Mouse (Mus musculus) heart, adult 18-20 months (tissue): ENCODE data around the gene Tut4. TPM values are rescaled to one million over a fixed set of nuclear protein-coding genes. Genes with fewer than 3 reads are reported as not detected.
A peak's percentile ranks its signal among the peaks of the same experiment; 100 is the strongest.

Experiments
- DNase-seq, 2 experiments: peaks; one replicate each; pipeline ENCODE4 v3.0.0; 2021 to 2022; ENCODE audit warnings: mixed read lengths in 1 of 2
- long read RNA-seq, 2 experiments: library from polyadenylated mRNA; stranded (forward); transcript quantifications; one replicate each; pipeline ENCODE4 v2.0.0; 2021
- total RNA-seq, 2 experiments: library from RNA; stranded (reverse); gene quantifications; 2 replicates each; pipeline ENCODE4 v1.2.3; 2021

Gene Tut4
- 10 to 100 TPM; 18.9 to 23.3 TPM for total RNA-seq
- long read RNA-seq, experiment 1 = 0 reads
- long read RNA-seq, experiment 2 = 0 reads

DNA sequence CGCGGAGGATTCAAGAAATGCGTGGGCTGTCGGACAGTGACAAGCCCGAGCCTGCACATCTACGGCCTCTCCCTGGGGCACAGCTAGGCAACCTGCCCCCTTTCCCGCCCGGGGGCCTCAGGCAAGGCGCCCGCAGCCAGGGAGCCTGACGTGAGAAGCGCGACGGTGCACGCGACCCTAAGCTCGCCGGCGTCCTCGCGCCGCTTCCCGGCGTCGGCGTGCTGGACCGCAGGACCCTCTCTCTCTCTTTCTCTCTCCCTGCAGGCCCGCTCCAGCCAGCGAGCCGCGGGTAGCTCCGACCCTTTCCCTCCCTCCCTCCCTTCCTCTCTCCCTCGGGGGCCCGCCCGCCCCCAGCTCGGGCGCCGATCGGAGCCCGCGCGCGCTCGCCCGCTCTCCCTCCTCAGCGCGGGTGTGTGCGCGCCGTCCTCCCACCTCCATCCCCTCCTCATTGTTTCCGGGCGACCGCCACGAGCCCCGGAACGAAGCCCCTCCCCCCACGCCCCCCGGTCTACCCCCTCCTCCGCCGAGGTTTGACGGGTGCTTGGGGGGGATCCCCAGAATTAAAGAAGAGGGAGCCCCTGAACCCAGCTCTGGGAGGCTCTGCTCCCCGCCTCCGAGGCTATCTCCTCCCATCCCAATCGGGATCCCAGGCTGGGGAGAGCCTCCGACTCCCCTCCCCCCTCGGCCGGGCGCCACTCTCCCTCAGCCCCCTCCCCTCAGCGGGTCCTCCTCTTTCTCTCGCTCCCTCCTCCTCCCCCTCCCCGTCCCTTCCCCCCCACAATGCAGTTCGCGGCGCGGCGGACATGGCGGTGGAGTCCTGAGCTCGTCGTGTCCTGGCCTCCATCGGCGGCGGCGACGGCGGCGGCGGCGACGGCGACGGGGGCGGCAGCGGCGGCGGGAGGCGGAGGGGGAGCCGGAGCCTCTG lies at the start of gene Tut4:
Gene Tut4 (plus strand): TSS at position 196 of the 925 bp plus-strand sequence.
- peak; percentile 86 to 89 for DNase-seq

DNA sequence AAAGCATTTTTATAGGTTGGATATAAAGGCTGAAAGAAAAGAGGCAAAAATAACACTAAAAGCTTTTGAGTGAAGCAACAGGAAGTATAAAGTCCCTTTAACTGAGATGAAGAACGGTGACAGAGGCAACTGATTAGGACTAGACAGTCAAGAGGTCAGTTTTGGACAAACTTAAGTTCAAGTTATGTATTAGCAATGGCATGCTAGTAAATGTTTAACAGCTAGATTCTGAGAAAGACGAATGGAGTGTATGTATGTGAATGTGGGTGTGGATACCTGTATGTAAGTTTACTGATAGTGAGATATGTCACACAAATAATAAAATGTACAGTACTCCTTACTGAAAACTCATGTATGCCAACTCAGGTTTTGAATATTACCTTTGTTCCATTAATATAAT lies 34.6 kb upstream of the Tut4 start:
- no peak for DNase-seq

GRCm38 (mm10) chr4:108427719-108428340 lies 31.4 kb upstream of the Tut4 start:
- DNase-seq = no peak

DNA sequence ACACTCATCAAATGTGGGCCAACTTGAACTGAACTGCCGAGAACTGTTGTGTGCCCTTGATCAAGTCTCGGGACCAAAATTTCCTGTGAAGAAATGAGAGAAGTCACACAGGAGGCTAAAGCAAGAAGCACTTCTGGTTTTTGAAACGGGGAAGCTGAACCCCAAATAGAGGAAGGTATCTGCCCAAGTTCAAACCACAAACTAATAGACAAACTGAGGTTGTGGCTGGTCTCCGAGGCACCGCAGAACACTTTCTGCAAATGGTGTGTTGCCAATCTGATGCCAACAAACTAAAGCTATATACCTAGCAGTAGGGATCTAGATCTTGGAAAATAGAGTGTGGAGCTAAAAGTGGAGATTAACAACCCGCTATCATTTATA lies 30.9 kb upstream of the Tut4 start:
- DNase-seq = peak in 1 of 2 experiments; percentile 7

GRCm38 (mm10) chr4:108430656-108431560 lies 28.3 kb upstream of the Tut4 start:
- no peak for DNase-seq

DNA sequence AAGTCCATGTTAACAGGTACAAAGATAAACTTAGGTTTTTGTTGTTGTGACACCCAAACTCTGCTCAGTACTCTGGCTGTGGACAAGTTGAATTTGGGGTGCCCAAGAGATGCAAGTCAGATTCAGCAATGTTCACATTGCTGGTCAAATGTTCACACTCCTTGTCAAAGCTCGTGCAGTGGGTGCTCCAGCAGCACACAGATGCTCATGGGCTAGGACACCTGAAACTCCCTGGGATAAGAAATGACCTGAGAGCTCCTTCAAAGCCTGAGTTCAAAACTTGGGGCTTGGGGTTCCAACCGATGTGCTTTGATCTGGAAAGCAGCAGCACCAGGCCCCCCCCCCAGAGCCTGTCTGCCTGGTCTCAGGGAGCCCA lies 27.7 kb upstream of the Tut4 start:
- DNase-seq = no peak

DNA sequence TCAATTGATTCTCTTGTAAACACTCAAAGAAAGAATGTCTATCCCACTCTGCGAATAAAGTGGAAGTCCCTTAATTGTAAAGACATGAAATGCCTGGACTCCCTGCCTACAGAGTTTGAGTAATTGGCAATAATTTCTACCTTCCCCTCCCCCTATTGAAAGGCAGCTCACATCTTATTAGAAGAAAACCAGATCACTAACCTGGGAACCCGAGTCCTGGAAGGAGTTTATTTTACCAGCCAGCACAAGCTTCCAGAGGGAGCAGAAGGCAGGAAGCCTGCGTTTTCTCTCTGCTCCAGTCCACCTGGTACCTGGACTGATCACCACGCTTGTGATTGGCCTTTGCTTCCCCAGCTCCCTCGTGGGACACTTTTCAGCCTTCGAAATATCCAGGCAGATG lies 25.9 kb upstream of the Tut4 start:
- DNase-seq = no peak

GRCm38 (mm10) chr4:108434221-108434620 lies 25.0 kb upstream of the Tut4 start:
- no peak for DNase-seq

DNA sequence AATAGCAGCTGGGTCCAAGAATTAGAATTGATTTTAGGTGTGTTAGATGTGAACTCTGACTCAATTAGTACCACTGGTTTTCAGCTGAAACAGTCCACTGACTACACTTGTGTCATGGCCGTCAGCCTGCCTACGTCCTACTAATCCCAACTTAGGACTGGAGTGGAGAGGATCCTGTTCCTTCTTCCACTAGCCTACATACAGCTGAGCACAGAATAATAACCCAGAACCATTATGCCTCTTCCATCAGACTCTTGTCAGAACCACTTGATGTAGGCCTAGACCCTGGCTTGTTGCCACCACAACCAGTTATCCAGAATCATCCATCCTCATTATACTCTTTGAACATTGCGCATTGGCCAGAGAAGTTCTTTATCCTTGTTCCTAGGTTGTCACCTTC lies 24.4 kb upstream of the Tut4 start:
- no peak for DNase-seq

DNA sequence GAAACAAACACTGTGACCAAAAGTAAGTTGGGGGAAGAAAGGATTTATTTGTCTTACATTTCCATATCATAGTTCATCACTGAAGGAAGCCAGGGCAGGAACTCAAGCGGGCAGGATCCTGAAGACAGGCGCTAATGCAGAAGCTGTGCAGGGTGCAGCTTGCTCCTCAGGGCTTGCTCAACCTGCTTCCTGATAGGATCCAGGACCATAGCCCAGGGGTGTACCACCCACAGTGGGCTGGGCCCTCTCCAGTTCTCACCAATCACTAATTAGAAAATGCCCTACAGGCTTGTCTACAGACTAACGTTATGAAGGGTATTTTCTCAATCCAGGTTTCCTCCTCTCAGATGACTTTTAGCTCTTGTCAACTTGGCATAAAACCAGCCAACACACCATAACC lies 23.6 kb upstream of the Tut4 start:
- no peak for DNase-seq

DNA sequence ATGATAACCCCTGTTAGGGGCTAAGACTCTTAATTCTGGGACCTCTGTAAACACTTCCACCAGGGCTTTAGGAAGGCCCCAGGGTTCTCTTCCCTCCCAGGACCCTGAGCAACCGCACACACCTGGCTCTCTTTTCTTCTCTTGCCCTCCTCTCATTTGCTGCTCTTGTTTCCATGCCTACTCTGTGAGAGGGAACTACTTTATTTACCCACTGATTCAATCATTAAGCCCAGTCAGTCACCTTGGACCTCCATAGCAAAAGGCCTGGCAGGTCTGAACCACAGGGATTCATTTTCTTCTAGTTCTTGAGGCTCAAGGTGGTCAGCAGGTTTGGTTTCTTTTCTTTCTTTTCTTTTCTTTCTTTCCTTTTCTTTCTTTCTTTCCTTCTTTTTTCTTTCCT lies 23.0 kb upstream of the Tut4 start:
- no peak for DNase-seq

DNA sequence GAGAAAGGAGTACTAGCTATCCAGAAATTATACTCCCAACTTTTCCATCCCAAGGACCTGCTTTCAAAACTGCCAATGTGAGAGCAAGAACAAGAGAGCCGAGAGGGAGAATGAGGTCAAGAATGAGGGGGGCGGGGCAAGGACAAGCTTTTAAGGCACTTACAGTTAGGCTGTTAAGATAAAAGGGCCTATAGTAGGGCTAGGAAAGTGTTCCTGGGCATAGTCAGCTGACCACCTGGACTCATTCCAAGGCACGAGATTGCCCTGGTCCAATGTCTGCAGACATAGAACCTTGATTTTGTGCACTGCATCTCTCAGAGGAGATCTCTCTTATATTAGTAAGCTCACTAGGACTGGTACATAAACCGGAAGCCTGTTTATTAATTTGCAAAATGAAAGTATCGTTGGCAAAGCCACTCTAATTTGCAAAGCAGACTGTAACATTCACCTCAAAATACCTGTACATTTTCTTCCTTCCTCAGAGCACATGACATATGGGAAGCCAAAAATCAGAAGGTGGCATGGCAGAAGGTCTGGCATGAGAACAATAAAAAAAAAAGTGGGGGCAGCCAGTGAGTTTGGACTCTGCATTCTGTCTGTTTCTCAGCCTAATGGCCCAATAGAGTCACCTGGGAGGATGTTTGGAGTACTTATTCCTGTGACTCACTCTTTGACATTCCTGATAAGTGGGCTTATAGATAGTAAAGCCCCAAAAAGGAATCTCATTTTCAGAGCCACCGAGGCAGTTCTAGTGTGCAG lies 21.0 kb upstream of the Tut4 start:
- no peak for DNase-seq

DNA sequence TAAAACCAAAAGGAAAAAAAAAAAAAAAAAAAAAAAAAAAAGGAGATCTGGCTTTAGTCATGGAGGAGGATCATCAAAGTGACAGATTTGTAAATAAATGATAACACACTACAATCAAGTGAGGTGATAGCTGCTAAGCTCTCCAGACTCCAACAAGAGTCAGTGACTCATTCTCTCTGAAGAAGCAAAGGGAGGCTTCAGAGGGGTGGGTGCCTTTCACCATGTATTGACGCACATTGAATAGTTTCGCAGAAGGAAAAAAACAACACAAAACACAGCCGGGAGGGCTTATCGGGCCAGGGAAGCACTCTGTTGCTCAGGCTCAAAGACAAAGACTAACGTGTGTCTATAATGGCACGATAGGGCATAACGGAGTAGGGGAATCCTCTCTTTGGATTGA lies 11.1 kb upstream of the Tut4 start:
- no peak for DNase-seq

DNA sequence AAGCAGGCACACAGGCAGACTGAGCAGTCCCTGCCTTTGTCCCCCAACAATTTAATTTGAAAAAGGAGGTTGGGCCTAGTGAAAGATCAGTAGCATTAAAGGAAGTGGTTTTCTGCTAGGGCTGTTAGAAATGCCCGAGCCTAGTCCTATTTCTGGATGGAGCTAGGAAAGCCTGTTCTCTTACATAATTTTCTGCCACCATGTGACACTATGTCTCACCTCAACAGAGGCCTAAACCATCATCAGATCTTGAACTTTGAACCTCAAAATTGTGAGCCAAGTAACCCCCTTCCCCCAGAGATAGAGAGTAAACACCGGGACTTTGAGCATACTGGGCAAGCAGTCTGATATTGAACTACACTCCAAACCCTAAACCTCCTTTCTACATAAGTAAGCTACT lies 3.2 kb upstream of the Tut4 start:
- DNase-seq = no peak

DNA sequence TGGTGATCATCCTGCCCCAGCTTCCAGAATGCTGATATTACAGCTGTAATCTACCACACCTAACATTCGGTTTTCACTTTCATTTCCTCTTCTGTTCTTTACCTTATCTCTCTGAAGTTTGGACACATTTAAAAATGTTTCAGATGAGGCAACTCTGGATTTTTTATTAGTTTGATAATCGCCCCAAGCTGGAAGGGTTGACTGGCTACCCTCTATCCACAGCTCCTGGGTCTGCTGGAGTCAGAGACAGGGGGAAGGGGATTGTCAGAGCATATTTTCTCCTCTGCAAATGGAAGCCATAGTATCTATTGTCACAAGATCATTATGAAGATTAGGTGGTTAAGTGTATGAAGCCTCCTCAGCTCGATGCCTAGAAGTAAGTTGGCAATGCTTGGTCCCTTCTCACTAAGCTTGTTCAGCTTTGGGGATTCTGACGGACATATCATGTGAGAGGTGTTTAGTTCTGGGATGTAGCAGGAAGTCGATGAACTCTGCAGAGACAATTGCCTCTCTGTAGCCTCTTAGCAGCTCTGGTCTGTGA lies 955 bp upstream of the Tut4 start:
- DNase-seq = peak in 1 of 2 experiments; percentile 30

DNA sequence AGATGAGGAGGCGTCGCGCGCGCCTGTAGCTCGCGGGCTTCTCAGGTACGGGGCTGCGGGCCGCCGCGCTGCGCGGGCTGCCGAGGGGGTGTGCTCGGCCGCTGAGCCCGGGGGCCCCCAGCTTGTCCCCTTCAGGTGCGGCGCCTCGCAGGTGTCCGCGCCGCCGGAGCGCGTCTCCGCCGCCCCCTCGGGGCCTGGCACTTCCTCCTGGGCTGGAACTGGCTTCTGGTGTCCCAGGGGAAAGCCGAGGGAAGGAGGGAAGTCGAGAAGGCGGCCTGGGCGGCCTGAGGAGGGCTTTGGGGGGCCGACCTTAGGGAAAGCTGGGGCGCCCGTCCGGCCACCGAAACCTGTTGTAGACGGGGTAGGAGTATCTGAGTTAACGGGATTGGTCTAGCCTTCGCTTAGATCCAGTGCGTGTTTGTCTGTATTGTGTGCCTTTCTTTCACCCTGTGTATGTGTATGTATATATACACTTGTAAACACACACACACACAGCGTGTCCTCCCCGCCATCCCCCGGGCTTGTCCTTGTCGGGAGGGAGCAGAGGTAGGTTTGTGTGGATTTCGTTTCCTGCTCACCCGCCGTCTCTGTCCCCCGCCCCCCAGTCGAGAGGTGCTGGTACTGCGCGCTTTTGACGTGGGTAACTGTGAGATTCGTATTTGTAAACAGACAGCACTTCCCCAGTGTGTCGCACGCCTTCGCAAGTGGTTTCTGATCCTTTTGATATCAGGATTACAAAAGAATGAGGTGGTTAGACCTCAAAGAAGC lies 1.1 kb downstream of the Tut4 start:
- DNase-seq = peak; percentile 74 to 76

DNA sequence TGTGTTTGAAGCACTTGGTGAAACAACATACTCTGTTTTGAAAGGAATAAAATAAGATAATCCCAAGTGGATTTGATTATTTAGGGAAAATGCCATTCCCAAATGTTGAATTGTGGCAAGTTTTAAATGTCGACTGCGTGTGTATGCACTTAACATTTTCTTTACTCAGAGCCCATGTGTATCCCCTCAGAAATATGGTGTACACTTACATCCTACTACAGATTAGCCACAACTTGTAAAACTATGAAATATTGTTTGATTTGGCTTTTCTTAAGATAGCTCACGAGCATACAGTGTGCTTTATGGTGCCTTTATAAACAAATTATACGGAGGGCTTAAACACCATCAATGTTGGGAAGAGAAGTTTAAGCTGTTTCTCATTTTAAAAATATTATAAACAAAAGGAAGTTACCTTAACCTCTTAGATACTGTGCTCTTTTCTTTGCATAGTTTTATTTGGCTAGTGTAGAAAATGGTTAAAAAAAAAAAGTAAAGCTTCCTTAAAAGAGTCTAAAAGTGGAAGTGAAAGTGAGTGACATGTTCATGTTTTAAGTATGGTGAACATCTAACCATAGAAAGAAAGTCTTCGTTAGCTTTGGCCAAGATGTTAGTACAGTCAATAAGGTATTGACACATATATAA lies 2.2 kb downstream of the Tut4 start:
- DNase-seq = no peak

DNA sequence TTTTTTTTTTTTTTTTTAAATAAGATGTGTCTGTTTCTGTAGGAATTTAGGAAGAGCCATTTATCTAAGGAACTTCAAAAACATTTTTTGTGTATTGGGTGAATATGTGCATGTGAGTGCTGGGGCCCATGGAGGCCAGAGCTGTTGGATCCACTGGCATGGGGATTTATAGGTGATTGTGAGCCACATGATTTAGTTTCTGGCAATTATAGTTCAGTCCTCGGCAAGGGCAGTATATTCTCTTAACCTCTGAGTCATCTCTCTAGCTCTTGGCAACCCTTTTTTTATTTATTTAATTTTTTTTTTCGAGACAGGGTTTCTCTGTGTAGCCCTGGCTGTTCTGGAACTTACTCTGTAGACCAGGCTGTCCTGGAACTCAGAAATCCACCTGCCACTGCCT lies 14.4 kb downstream of the Tut4 start:
- no peak for DNase-seq

GRCm38 (mm10) chr4:108482776-108483175 lies 23.6 kb downstream of the Tut4 start:
- no peak for DNase-seq

DNA sequence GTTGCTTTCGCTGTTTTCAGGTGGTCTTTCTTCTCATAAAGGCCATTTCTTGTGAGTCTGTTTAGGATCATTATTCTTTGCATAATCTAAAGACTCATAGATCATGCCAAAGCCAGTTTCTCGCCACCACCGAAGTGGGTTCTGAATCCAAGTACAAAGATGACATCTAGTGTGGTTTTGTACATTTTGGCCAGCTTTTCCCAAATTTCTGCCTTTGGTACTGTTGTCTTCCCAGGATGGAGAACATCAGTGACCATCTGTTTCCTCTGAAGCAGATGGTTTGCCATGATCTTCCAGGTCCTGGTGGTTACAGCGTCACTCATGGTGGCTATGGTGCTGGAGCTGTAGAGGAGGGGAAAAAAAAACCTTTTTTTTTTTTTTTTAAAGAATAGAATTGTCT lies 25.0 kb downstream of the Tut4 start:
- DNase-seq = no peak
